Mouse (Mus musculus) embryonic facial prominence, embryonic 11.5 days (tissue): ENCODE results near the gene Iqgap1. TPM values are rescaled to one million over a fixed set of nuclear protein-coding genes. Genes with fewer than 3 reads are reported as not detected.

Experiments used
- ATAC-seq: fragments of 200-750 bp; cut with Nextera tagmentation; replicated peaks from 2 replicates; pipeline ENCODE4 v1.8.0; 2017; ENCODE audit warnings: low read depth; ENCODE audit not compliant: insufficient number of reproducible peaks, low FRiP score, low TSS enrichment
- DNase-seq: peaks from one replicate; pipeline ENCODE4 v3.0.0-alpha.2; 2015; ENCODE audit warnings: low spot score
- H3K27ac ChIP-seq: fragments of 300-500 bp; sonication (generic); replicated peaks from 2 replicates; pipeline ENCODE4 v1.5.1; 2014; ENCODE audit warnings: mild to moderate bottlenecking, low read depth, low read length, control low read depth
- H3K27me3 ChIP-seq: fragments of 300-500 bp; sonication (generic); 2 replicates; pipeline ENCODE4 v1.6.1; 2014; ENCODE audit warnings: mild to moderate bottlenecking, low read length, moderate library complexity, mixed read lengths; ENCODE audit not compliant: control insufficient read depth, insufficient read depth
- H3K36me3 ChIP-seq: fragments of 300-500 bp; sonication (generic); replicated peaks from 2 replicates; pipeline ENCODE4 v1.6.1; 2014; ENCODE audit warnings: low read depth, mild to moderate bottlenecking, low read length, moderate library complexity, mixed read lengths; ENCODE audit not compliant: control insufficient read depth, insufficient read depth
- H3K4me1 ChIP-seq: fragments of 300-500 bp; sonication (generic); 2 replicates; pipeline ENCODE4 v1.6.1; 2014; ENCODE audit warnings: low read length, mixed read lengths; ENCODE audit not compliant: control insufficient read depth, insufficient read depth
- H3K4me2 ChIP-seq: fragments of 300-500 bp; sonication (generic); 2 replicates; pipeline ENCODE4 v1.6.1; 2014; ENCODE audit warnings: low read depth, mild to moderate bottlenecking, control low read depth, low read length, moderate library complexity
- H3K4me3 ChIP-seq: fragments of 300-500 bp; sonication (generic); 2 replicates; pipeline ENCODE4 v1.5.1; 2014; ENCODE audit warnings: low read depth, low read length, control low read depth
- H3K9ac ChIP-seq: fragments of 300-500 bp; sonication (generic); replicated peaks from 2 replicates; pipeline ENCODE4 v1.6.1; 2014; ENCODE audit warnings: mild to moderate bottlenecking, control low read depth, low read length
- H3K9me3 ChIP-seq: fragments of 300-500 bp; sonication (generic); replicated peaks from 2 replicates; pipeline ENCODE4 v1.6.1; 2016; ENCODE audit warnings: mild to moderate bottlenecking, low read length, inconsistent platforms, mixed read lengths; ENCODE audit not compliant: control insufficient read depth
- WGBS: fragments of 180-500 bp; shearing (Covaris S2); extraction: QIAGEN DNeasy Blood & Tissue Kit; methylation state at CpG from one replicate; pipeline ENCODE4 v1.1.7; 2014; 5-methylcytosine and 5-hydroxymethylcytosine counted together
- polyA plus RNA-seq: library from polyadenylated mRNA; unstranded; fragments of >200 nt; fragmentation: Nextera tagmentation; extraction: Ambion mirVana; gene quantifications from 2 replicates; pipeline ENCODE4 v1.2.1, GENCODE M21; 2014

Gene Iqgap1
- 30.4 and 32.6 TPM in 2 replicates for polyA plus RNA-seq

GRCm38 (mm10) chr7:80825843-80826403 is at the start of gene Iqgap1:
Iqgap1 (minus strand) TSS chr7:80825974.
- WGBS = 64% methylated on average over 11 of the region's 11 CpGs
- no peaks in the 10 kb centered on the region for H3K36me3 ChIP-seq
- no peaks in the 10 kb centered on the region for H3K27me3 ChIP-seq
- no peak within 1 kb of the TSS for H3K4me3 ChIP-seq
- no peaks in the 10 kb centered on the region for H3K9me3 ChIP-seq
- H3K4me1 ChIP-seq = no peaks in the 10 kb centered on the region
- no peak within 1 kb of the TSS for H3K4me2 ChIP-seq
- no peak within 1 kb of the TSS for H3K9ac ChIP-seq
- DNase-seq = no peak
- ATAC-seq = no peak
- H3K27ac ChIP-seq = no peak within 1 kb of the TSS

GRCm38 (mm10) chr7:80873631-80874030 is 47.9 kb upstream of the Iqgap1 start:
- H3K27me3 ChIP-seq = 0 out of 2 replicates have a peak, but pooled peaks cover 3% of the 10 kb centered on the region
- DNase-seq = no peak
- no peak overlapping the region for H3K9ac ChIP-seq
- H3K27ac ChIP-seq = no peak overlapping the region
- no peaks in the 10 kb centered on the region for H3K4me1 ChIP-seq
- 98% methylated on average over 2 of the region's 2 CpGs for WGBS
- H3K4me2 ChIP-seq = no peak overlapping the region
- no peak overlapping the region for H3K4me3 ChIP-seq
- ATAC-seq = no peak
- no peaks in the 10 kb centered on the region for H3K9me3 ChIP-seq
- peaks cover 11% of the 10 kb centered on the region for H3K36me3 ChIP-seq

- WGBS = 82% methylated on average over 5 of the region's 5 CpGs
- Histone ChIP-seq H3K4me3 (no peak overlapping the region), H3K4me1 (no peaks in the 10 kb centered on the region), H3K9me3 (no peaks in the 10 kb centered on the region), H3K9ac (no peak overlapping the region), H3K36me3 (peaks cover 13% of the 10 kb centered on the region), H3K4me2 (no peak overlapping the region), H3K27ac (no peak overlapping the region), H3K27me3 (0 out of 2 replicates have a peak, but pooled peaks cover 3% of the 10 kb centered on the region)
- ATAC-seq (no peak), DNase-seq (no peak)
These were observed 47.3 kb upstream of the Iqgap1 start for GRCm38 (mm10) chr7:80873038-80873437.

GRCm38 (mm10) chr7:80868686-80869085 is 42.9 kb upstream of the Iqgap1 start:
- Histone ChIP-seq H3K36me3 (peaks cover 11% of the 10 kb centered on the region), H3K9ac (no peak overlapping the region), H3K27ac (no peak overlapping the region), H3K4me1 (no peaks in the 10 kb centered on the region), H3K4me2 (no peak overlapping the region), H3K27me3 (no peaks in the 10 kb centered on the region), H3K9me3 (no peaks in the 10 kb centered on the region), H3K4me3 (no peak overlapping the region)
- DNase-seq = no peak
- 99% methylated on average over 2 of the region's 2 CpGs for WGBS
- ATAC-seq = no peak

GRCm38 (mm10) chr7:80866514-80867147 is 40.9 kb upstream of the Iqgap1 start:
- Histone ChIP-seq H3K27me3 (no peaks in the 10 kb centered on the region), H3K4me1 (no peaks in the 10 kb centered on the region; the same call in none of the 2 replicates), H3K9me3 (no peaks in the 10 kb centered on the region), H3K27ac (no peak overlapping the region), H3K4me2 (no peak overlapping the region), H3K9ac (no peak overlapping the region), H3K4me3 (no peak overlapping the region), H3K36me3 (peaks cover 6% of the 10 kb centered on the region)
- DNase-seq (no peak), ATAC-seq (no peak)
- 82% methylated on average over 7 of the region's 7 CpGs for WGBS

GRCm38 (mm10) chr7:80865521-80865920 is 39.7 kb upstream of the Iqgap1 start:
- H3K9me3 ChIP-seq = no peaks in the 10 kb centered on the region
- DNase-seq = no peak
- ATAC-seq = no peak
- H3K27me3 ChIP-seq = no peaks in the 10 kb centered on the region
- no peaks in the 10 kb centered on the region; the same call in none of the 2 replicates for H3K4me1 ChIP-seq
- no peak overlapping the region for H3K27ac ChIP-seq
- 93% methylated on average over 7 of the region's 7 CpGs for WGBS
- H3K4me2 ChIP-seq = no peak overlapping the region
- H3K4me3 ChIP-seq = no peak overlapping the region
- H3K9ac ChIP-seq = no peak overlapping the region
- peaks cover 2% of the 10 kb centered on the region for H3K36me3 ChIP-seq

GRCm38 (mm10) chr7:80864831-80865230 is 39.1 kb upstream of the Iqgap1 start:
- no peaks in the 10 kb centered on the region for H3K9me3 ChIP-seq
- peaks cover 2% of the 10 kb centered on the region for H3K36me3 ChIP-seq
- 72% methylated on average over 8 of the region's 8 CpGs for WGBS
- DNase-seq (no peak), ATAC-seq (no peak)
- H3K4me1 ChIP-seq = no peaks in the 10 kb centered on the region; the same call in none of the 2 replicates
- H3K27ac ChIP-seq = no peak overlapping the region
- H3K9ac ChIP-seq = no peak overlapping the region
- no peak overlapping the region for H3K4me2 ChIP-seq
- H3K4me3 ChIP-seq = no peak overlapping the region
- no peaks in the 10 kb centered on the region for H3K27me3 ChIP-seq

GRCm38 (mm10) chr7:80864151-80864550 is 38.4 kb upstream of the Iqgap1 start:
- Histone ChIP-seq H3K4me2 (no peak overlapping the region), H3K27me3 (no peaks in the 10 kb centered on the region), H3K9ac (no peak overlapping the region), H3K4me3 (no peak overlapping the region), H3K27ac (no peak overlapping the region), H3K4me1 (no peaks in the 10 kb centered on the region; the same call in none of the 2 replicates), H3K36me3 (peaks cover 2% of the 10 kb centered on the region), H3K9me3 (no peaks in the 10 kb centered on the region)
- ATAC-seq (no peak), DNase-seq (no peak)
- 73% methylated on average over 1 of the region's 1 CpGs for WGBS
